Mouse (Mus musculus): ENCODE data around the gene Gpcpd1.

DNA sequence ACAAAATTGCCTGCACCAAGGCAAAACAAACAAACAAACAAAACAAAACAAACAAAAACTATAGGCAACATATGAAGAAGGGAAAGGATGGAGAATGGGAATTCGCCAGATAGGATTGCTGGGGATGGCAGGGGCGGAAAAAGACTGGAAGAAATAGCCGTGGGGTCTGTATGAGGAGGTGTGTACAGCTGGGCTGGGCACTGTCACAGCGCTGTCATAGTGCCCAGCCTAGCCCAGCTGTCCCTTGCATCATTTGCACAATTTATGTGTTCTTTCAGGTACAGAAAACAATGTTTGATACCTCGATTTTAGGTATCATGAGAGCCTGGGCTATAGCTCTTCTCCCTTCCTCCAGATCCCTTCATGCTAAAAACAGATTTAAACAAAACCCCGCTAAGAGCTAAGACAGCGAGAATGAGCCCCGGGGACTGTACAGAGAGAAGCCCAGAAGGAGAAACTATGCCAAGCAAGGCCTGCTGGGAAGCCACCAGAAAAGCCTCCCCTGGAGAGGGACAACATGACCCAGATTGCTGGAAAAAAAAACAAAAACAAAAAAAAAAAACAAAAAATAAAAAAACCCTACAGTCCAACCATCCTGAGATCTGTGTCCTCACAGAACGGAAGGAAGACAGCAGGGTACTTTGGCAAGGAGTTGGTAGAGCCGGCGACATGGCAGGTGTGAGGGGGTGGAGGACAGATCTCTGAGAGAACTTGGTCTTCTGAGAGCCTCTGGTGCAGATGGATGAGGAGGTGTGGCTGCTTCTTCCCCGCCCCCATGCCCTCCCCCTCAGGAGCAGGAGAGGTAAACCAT, 74.0 kb downstream of the Gpcpd1 start:
- TF ChIP-seq CTCF (IDR thresholded peaks at IDR 0.05; ENCODE audit: control insufficient read depth, insufficient read depth, low read length), result no peak
- TF ChIP-seq POLR2A (IDR thresholded peaks at IDR 0.05; ENCODE audit: borderline replicate concordance, control insufficient read depth, low read depth, low read length), result no peak

All from bone marrow, adult 2 months (tissue).